Mouse (Mus musculus): ENCODE data around the gene Rag1. TPM values are rescaled to one million over a fixed set of nuclear protein-coding genes. Genes with fewer than 3 reads are reported as not detected.

The Rag1 gene
- total RNA-seq, 2 experiments from 2014 or later, result 0.16 to 0.61 TPM

DNA sequence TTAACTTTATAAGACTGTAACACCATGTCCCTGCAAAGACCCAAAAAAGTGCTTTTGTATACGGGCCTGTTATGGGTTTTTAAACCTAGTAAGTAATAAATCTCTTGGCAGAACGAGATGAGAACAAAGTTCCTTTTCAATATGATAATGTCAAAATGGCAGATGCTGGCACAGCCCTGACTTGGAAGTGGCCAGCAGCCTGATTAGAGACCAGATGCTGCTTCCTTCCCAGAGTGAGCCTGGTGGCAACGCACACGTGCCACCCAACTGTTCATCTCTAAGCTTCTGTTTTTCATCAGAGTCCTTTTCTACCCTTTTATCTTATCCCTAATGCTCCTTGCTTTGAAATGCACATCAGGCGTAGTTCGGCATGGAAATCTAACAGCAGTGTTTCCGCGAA lies 57.9 kb downstream of the Rag1 start:
- no peak for DNase-seq

Other genes starting within 250 kb of the Rag1 start
- under 1 TPM in 1 of 2 experiments, not detected in 1; 0.11 TPM for gene Rag2, start 24.8 kb downstream of the Rag1 start, total RNA-seq (2021)
- gene B230118H07Rik, start within 50 bp of the Rag1 start, total RNA-seq (2021), result 10 to 100 TPM; 50.4 to 50.8 TPM
- gene Traf6, start 28.9 kb upstream of the Rag1 start, total RNA-seq (2021), result 10 to 100 TPM; 11.5 to 12.1 TPM
- gene Prr5l, start 233.5 kb upstream of the Rag1 start, total RNA-seq (2021), result 1 to 10 TPM; 2.2 to 4.9 TPM
- gene Commd9, start 236.7 kb upstream of the Rag1 start, total RNA-seq (2021), result 10 to 100 TPM; 34.5 to 36.4 TPM